Mouse (Mus musculus) spleen, adult 2 months (tissue): ENCODE measurements at regions not wholly inside any gene's neighbourhood (a gene's known extent, or its start where the extent isn't known, plus 50 kb on each side); places are given as distances from the start of the nearest gene placed in this dataset.

Experiments
- DNase-seq, 2 experiments: peaks; one replicate each; pipeline versions ENCODE4 v3.0.0 to v3.0.0-alpha.2; 2012 to 2021; ENCODE audit warnings: low spot score in 2 of 2, low read depth in 1 of 2
- H3K27ac ChIP-seq: fragments of 200-500 bp; 2 replicates; pipeline ENCODE4 v1.5.1; 2012; ENCODE audit warnings: low read length, inconsistent platforms; ENCODE audit not compliant: insufficient read depth
- H3K27me3 ChIP-seq: fragments of 200-500 bp; 2 replicates; pipeline ENCODE4 v1.6.1; 2012; ENCODE audit warnings: mild to moderate bottlenecking, moderate library complexity, low read length, inconsistent platforms; ENCODE audit not compliant: control insufficient read depth, insufficient read depth
- H3K36me3 ChIP-seq: fragments of 200-500 bp; 2 replicates; pipeline ENCODE4 v1.6.1; 2012; ENCODE audit warnings: mild to moderate bottlenecking, low read length, inconsistent platforms; ENCODE audit not compliant: control insufficient read depth, insufficient read depth
- H3K4me1 ChIP-seq: fragments of 200-500 bp; 2 replicates; pipeline ENCODE4 v1.6.1; 2011; ENCODE audit warnings: inconsistent platforms; ENCODE audit not compliant: control insufficient read depth, insufficient read depth, insufficient read length
- H3K4me3 ChIP-seq: fragments of 200-500 bp; 2 replicates; pipeline ENCODE4 v1.5.1; 2011; ENCODE audit warnings: mild to moderate bottlenecking, inconsistent platforms; ENCODE audit not compliant: insufficient read depth, insufficient read length; ENCODE audit errors: extremely low read depth
- CTCF ChIP-seq: fragments of 200-500 bp; IDR thresholded peaks from 2 replicates; pipeline ENCODE4 v1.5.1; 2011; ENCODE audit warnings: mild to moderate bottlenecking, inconsistent platforms; ENCODE audit not compliant: insufficient read depth, insufficient read length, insufficient replicate concordance; ENCODE audit errors: extremely low read depth
- POLR2A ChIP-seq: fragments of 200-500 bp; IDR thresholded peaks from 2 replicates; pipeline ENCODE4 v1.6.1; 2011; ENCODE audit warnings: low read depth, low read length, inconsistent platforms
- WGBS: fragments of 180-500 bp; shearing (Covaris S2); methylation state at CpG from one replicate; pipeline ENCODE4 v1.1.7; 2018; 5-methylcytosine and 5-hydroxymethylcytosine counted together

GRCm38 (mm10) chr16:57890135-57890534, 135.6 kb upstream of the Col8a1 start:
- Histone ChIP-seq H3K27me3 (no peaks in the 10 kb centered on the region), H3K27ac (no peak overlapping the region), H3K4me3 (no peak overlapping the region), H3K4me1 (no peaks in the 10 kb centered on the region), H3K36me3 (no peaks in the 10 kb centered on the region)
- 90% methylated on average over 5 of the region's 5 CpGs for WGBS
- no peak for DNase-seq
- TF ChIP-seq POLR2A (no peak), CTCF (no peak)

GRCm38 (mm10) chr16:57893111-57893510, 138.6 kb upstream of the Col8a1 start:
- Histone ChIP-seq H3K27ac (no peak overlapping the region), H3K36me3 (no peaks in the 10 kb centered on the region), H3K27me3 (no peaks in the 10 kb centered on the region), H3K4me3 (no peak overlapping the region), H3K4me1 (no peaks in the 10 kb centered on the region)
- DNase-seq: no peak
- 90% methylated on average over 2 of the region's 2 CpGs for whole genome bisulfite sequencing
- no peak for TF ChIP-seq CTCF
- TF ChIP-seq POLR2A: no peak

- H3K36me3 ChIP-seq: no peaks in the 10 kb centered on the region
- TF ChIP-seq POLR2A (no peak), CTCF (no peak)
- 88% methylated on average over 5 of the region's 5 CpGs for WGBS
- H3K4me3 ChIP-seq: no peak overlapping the region
- H3K4me1 ChIP-seq: no peaks in the 10 kb centered on the region
- no peak for DNase-seq
- H3K27me3 ChIP-seq: no peaks in the 10 kb centered on the region
- no peak overlapping the region for H3K27ac ChIP-seq
These were observed 139.3 kb upstream of the Col8a1 start for GRCm38 (mm10) chr16:57893698-57894352.

GRCm38 (mm10) chr16:57901006-57901405, 146.5 kb upstream of the Col8a1 start:
- no peak for DNase-seq
- WGBS: 89% methylated on average over 4 of the region's 4 CpGs
- H3K27me3 ChIP-seq: no peaks in the 10 kb centered on the region
- H3K4me3 ChIP-seq: no peak overlapping the region
- TF ChIP-seq POLR2A: no peak
- no peak for TF ChIP-seq CTCF
- no peaks in the 10 kb centered on the region for H3K4me1 ChIP-seq
- no peaks in the 10 kb centered on the region for H3K36me3 ChIP-seq
- no peak overlapping the region for H3K27ac ChIP-seq

DNA sequence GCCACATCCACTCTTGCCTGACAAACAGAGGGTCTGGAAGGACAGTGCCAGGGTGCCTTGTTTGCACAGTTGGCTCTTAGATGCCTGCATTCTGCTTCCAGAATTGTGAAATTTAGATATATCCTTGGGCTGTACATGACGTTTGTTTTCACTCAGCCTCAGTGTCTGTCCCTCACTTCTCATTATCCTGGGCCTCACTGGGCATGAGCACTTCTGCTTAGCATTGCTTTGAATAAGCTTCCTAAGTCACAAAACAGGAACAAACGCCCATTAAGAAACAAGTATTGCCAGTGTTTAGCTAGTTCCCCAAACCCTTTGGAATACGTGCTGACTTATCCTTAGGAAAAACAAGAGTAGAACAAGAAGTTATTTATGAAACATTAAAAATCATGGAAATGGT, 148.0 kb upstream of the Col8a1 start:
- Histone ChIP-seq H3K4me1 (no peaks in the 10 kb centered on the region), H3K4me3 (no peak overlapping the region), H3K27ac (no peak overlapping the region), H3K36me3 (no peaks in the 10 kb centered on the region), H3K27me3 (no peaks in the 10 kb centered on the region)
- no peak for DNase-seq
- TF ChIP-seq CTCF: no peak
- TF ChIP-seq POLR2A: no peak
- WGBS: 22% methylated on average over 3 of the region's 3 CpGs

- Histone ChIP-seq H3K4me3 (no peak overlapping the region), H3K27me3 (no peaks in the 10 kb centered on the region), H3K36me3 (no peaks in the 10 kb centered on the region), H3K27ac (no peak overlapping the region), H3K4me1 (no peaks in the 10 kb centered on the region)
- WGBS: 41% methylated on average over 2 of the region's 2 CpGs
- DNase-seq: no peak
- TF ChIP-seq POLR2A (no peak), CTCF (no peak)
These were observed 157.5 kb upstream of the Col8a1 start for GRCm38 (mm10) chr16:57912001-57912400.

DNA sequence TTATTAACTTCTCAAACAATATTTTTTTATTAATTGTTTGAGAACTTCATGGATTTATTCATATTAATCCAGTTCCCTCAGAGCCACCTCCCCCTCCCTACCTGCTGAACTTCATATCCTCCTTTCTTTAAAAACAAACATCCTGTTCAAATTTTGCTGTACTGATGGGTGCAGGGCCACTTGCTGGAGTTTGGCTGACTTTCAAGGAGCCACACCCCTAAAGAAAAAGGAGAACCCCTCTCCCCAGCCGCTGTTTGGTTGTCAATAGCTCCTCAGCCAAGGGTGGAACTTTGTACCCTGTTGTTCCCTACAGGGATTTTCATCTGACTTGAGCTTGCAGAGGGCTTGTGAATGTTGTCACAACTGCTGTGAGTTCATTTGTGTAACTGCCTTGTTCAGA, 160.0 kb upstream of the Col8a1 start:
- no peaks in the 10 kb centered on the region for H3K4me1 ChIP-seq
- H3K36me3 ChIP-seq: no peaks in the 10 kb centered on the region
- DNase-seq: no peak
- no peaks in the 10 kb centered on the region for H3K27me3 ChIP-seq
- TF ChIP-seq CTCF (no peak), POLR2A (no peak)
- 43% methylated on average over 1 of the region's 1 CpGs for WGBS
- no peak overlapping the region for H3K27ac ChIP-seq
- H3K4me3 ChIP-seq: no peak overlapping the region
